Mouse (Mus musculus) heart, adult 9 months (tissue): Measurements from ENCODE around the gene Cckbr.

ENCODE experiments used
- DNase-seq, 2 experiments: peaks; one replicate each; pipeline ENCODE4 v3.0.0; 2022; ENCODE audit warnings: low spot score in 2 of 2

Cckbr gene

GRCm38 (mm10) chr7:105425424-105426043, at the start of gene Cckbr:
Cckbr (plus strand) TSS chr7:105425731.
- no peak for DNase-seq

DNA sequence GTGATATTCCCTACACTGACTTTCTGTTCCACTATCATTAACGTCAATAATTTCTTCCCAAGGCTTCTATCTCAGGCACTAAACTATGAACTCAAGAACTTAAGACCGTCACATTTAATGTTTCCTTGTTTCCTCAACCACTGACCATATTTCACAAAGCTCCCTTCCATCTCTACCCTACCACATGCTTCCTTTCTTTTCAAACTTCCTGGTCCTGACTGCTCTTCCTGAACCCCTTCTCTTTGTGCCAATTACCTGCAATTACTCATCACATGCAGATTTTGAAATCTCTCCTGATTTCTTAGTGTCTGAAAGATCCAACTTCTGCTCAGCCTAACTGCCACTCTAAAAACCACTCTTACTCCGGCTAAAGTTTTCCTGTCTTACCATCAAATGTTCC, 45.2 kb upstream of the Cckbr start:
- no peak for DNase-seq

DNA sequence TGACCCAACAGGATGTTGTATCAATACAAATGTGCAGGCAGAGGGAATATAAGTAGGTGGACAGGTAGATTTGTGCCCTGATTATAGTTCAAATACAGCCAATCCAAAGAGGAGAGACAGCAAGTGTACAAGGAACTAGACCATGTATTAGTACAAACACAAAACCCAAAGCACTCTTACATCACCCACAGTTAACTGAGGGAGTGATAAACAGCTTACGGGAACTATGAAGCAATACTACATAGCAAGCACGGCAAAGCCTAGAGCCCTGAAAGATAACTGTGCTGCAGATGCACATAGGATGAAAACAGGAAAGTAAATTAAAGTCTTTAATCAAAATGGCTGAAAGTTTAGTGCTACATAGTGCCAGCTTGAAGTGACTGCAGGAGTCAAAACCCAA, 37.8 kb upstream of the Cckbr start:
- DNase-seq: no peak

DNA sequence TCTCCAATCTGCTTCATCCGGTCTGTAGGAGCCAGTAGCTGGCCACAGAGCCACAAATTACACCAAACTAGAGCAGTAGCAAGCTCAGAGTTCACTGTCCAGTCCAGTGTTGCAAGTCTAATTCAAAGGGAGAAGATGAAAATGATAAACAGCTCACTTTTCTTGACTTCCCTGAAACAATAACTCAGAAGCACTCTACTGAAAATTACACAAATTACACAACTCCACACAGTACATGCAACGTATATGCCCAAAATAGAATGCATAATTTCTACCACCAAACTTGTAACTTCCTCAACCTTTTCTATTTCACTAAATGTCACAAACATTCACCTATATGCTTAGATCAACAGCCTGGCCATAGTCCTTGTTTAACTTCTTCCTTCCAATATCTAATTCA, 35.3 kb upstream of the Cckbr start:
- DNase-seq: no peak

DNA sequence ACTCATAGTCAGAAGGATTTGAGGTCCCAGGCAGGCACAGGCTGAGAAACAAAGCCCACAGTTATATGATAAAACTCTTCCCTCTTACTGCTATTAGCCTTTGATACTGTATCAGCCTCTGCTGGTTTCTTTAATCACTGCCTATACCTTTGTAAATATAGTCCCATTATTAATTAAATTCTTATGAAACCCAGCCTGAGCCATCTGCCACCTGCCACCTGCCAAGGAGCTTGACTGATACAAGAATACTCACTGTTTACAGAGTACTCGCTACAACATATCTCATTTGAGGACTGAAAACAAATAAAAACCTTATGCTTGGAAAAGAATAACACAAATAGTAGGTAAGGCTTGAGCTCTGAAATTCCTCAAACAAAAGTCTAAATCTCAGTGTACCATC, 30.9 kb upstream of the Cckbr start:
- DNase-seq: no peak

GRCm38 (mm10) chr7:105395131-105395820, 30.3 kb upstream of the Cckbr start:
- no peak for DNase-seq

- DNase-seq: no peak
Measured at GRCm38 (mm10) chr7:105396126-105396525, 29.4 kb upstream of the Cckbr start.

- DNase-seq: no peak
Measured at GRCm38 (mm10) chr7:105399058-105399934, 26.2 kb upstream of the Cckbr start.

DNA sequence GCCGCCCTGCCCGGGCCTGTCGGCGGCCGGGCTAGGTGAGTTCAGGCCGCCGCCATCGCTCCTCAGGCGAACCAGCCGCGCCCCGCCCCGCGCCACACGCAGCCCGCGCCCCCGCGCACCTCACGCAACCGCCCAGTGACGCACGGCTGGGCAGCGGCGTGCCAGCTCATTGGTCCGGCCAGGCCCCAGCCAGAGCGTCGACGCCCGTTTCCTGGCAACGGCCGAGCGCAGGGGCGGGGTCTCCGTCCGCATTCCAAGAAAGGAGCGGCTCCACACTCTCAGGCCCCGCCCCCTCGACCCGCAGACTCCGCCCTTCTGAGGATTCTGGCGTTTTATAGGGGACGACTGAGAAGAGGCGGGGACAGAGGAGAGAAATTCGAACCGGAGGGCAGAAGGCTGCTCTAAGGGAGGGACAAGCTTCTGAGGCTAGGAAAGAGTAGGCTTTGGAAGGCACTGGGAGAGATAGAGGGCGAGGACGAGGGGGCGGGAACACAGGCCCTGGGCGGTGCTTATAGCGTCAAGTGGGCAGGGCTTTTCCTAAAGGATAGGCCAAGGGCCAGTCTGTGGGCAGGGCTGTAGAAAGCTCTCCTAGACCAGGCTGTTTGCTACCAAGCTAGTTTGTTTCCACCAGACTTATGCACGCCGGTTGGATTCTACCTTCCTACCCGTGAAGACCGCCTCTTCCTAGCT, 25.5 kb upstream of the Cckbr start, which contains the start of gene Fam160a2:
TSS of gene Fam160a2 (minus strand) at position 120 of the 690 bp plus-strand sequence.
- DNase-seq: peak; percentile 99 to 100

DNA sequence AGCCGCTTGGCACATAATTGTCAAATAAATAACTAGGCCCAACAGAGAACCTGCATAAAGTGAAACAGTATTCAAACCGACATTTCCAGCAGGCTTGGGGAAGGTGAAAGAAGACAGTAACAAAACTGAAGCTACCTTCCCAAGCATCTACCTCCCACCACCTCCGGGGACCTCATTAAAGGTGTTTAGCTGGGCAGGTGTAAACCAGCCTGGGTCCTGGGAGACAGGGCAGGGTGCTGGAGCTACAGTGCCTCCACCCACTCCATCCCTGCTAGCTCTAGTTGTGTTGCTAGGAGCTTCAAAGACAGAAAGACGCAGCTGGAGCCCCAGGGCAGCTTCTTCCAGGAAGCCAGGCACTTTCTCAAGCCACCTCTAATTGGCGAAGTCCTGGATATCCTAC, 21.3 kb upstream of the Cckbr start, which contains the start of gene Cnga4:
TSS of gene Cnga4 (plus strand) at position 301 of the 400 bp plus-strand sequence.
- DNase-seq: no peak

DNA sequence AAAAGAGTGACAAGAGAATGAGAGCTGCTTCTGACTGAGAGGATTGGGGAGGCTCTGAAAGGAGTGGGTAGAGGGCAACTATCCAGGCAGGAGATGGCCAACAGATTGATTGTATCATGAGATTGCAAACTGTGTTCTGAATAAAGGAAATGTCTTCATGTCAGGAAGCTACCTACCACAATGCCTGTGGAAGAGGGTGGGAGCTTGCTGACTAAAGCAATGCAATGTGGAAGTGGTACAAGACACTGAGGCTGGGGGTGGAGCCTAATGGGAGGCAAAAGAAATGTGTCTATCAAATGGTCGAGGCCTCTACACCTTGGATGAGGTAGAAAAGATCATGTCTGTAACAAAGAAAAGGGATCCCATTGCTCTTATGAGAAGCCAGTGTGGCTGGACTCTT, 19.2 kb upstream of the Cckbr start:
- DNase-seq: no peak

GRCm38 (mm10) chr7:105411874-105412632, 13.5 kb upstream of the Cckbr start:
- peak; percentile 36 to 75 for DNase-seq

DNA sequence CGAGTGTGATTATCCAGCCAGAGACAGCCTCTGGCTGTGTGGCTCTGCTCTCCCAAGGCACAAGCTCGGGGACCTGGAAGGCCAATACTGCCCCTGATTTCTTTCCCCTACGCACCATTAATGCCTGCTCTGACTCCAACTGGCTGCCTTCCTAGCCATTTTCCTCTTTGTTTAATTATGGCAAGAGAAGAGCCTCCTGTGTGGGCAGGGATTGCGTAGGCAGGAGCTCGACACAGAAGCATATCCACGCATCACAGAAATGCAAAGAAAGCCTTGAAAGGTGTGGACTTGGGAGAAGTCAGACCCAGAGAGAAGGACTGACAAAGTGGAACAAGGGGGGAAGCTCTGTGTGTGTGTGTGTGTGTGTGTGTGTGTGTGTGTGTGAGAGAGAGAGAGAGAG, 11.1 kb upstream of the Cckbr start:
- DNase-seq: no peak

GRCm38 (mm10) chr7:105416529-105416928, 9.0 kb upstream of the Cckbr start:
- no peak for DNase-seq

DNA sequence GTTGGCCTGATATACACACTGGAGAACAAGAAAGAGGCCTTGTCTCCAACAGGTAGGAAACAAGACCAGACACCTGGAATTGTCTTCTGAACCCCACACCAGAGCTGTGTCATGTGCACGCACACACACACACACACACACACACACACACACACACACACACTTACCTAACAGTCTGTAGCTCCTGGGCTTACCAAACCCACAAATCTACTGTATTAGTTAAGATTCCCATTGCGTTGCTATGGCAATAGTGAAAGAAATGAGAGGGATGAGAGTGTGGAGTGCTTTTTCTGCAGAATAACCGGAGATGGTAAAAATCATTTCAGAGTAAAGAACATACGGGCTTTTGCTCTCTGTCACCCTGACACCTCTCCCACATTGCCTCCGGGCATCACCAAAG, 7.4 kb upstream of the Cckbr start:
- no peak for DNase-seq

- DNase-seq: no peak
Measured at GRCm38 (mm10) chr7:105420903-105421302, 4.6 kb upstream of the Cckbr start.

DNA sequence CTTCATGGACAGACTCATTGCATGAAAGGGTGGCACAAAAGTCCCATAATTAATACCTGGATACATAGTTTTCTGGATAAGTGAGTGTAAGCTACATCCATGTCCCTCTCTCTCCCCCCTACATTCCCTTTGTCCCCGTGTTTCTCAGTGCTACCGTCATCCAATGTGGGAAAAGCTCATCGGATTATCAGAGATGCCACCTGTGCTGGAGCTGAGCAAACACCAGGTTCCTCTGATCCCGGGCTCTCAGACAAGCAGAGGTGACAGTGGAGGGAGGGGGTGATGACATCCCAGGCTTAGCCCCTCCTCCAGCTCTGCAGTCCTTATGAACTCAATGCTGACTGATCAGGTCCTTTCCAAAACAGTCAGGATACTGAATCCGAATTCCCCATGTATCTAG, 1.2 kb upstream of the Cckbr start:
- no peak for DNase-seq

DNA sequence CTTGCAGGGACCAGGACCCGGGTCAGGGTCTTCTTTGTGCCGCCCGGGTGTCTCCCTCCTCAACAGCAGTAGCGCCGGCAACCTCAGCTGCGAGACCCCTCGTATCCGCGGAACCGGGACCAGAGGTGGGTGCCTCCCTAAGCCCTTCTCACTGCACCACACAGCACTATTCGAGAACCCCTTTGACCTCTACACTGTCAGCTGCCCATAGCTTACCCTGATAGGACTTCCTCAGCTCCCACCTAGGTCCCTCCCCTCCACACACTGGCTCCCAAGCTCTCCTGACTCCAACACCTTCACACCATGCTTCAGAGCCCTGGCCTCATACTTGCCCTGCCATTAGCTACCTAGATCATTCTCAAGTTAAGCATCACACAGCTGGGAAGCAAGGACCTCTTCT, 520 bp downstream of the Cckbr start:
- DNase-seq: no peak

DNA sequence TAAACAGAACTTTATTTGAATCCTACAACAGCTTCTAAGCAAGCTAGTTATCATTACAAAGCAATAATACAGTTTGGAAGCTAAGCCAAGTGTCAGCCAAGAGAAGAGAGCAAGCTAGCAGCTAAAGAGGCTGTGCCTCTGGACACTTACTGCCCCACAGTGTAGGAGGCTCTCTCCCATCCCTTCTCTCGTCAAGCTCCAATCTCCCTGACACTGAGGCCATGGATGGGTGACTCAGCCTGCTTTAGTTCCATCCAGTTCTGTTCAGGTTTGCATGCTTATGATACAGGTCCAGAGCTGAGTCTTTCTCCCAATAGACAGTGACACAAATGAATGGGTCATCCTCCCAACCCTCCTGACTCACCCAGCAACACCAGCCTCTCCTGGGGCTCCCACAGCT, 6.5 kb downstream of the Cckbr start:
- no peak for DNase-seq

- no peak for DNase-seq
Measured at GRCm38 (mm10) chr7:105433859-105434258, 8.3 kb downstream of the Cckbr start.

DNA sequence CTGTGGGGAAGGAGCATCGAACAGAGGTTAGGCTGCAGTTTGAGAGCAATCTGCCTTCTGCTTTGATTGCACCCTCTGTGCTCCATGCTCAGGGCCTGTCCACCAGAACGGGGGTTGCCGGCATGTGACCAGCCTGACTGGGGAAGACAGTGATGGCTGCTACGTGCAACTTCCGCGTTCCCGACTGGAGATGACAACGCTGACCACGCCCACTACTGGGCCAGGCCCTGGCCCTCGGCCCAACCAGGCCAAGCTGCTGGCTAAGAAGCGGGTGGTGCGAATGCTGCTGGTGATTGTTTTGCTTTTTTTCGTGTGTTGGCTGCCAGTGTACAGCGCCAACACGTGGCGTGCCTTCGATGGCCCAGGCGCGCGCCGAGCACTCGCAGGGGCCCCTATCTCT, 9.3 kb downstream of the Cckbr start:
- no peak for DNase-seq
